Mouse (Mus musculus): ENCODE measurements around the gene Nckap5l.
"Not testable (repeated sequence)": the region's sequence is repeated elsewhere in the genome, so short reads cannot be mapped to it uniquely, and the experiment has no call there.

Nckap5l gene

GRCm38 (mm10) chr15:99469067-99469466 lies 11.5 kb upstream of the Nckap5l start:
- DNase-seq, result peak; percentile 57

GRCm38 (mm10) chr15:99463194-99463593 lies 5.6 kb upstream of the Nckap5l start:
- DNase-seq, result no peak

GRCm38 (mm10) chr15:99456963-99457605 lies 464 bp downstream of the Nckap5l start:
- DNase-seq, result peak; percentile 64

GRCm38 (mm10) chr15:99456338-99456962 lies 1.1 kb downstream of the Nckap5l start:
- DNase-seq, result no peak

- DNase-seq, result no peak
Observed at GRCm38 (mm10) chr15:99455415-99455814, 2.1 kb downstream of the Nckap5l start.

GRCm38 (mm10) chr15:99454585-99455279 lies 2.8 kb downstream of the Nckap5l start:
- no peak for DNase-seq

DNA sequence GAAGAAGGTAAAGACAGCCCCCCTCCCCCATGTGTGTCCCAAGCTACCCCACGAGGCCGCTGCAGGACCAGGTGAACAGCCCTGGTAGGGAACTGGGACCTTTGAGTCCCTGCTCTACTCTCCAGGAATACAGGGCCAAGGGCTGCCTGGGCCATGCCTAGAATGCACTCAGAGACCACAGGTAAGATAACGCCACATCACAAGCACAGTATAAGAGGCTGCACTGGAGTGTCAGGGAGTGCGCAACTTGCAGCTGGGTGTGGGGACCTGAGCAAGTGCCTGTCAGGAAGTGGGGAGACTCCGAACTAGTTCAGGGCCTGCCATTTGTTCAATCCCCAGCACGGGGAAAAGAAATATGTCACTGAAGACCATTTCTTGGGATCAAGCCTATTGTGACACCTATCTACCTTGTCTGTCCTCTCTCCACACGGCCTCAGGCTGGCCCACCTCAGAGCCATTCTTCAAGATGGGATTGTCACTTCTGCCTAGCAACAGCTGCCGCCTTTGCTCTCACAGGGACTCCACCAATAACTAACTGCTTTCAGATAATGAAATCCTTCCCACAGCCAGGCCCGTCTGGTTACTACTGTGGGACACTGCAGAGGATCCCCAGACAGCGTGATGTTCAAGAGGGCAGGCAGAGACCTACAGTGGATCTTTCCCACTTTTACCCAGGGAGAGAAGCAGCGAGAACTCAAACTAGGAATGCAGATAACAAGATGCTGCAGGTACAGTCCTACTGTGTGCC lies 4.2 kb downstream of the Nckap5l start:
- no peak for DNase-seq

GRCm38 (mm10) chr15:99449751-99450280 lies 7.7 kb downstream of the Nckap5l start:
- DNase-seq, result peak; percentile 43

DNA sequence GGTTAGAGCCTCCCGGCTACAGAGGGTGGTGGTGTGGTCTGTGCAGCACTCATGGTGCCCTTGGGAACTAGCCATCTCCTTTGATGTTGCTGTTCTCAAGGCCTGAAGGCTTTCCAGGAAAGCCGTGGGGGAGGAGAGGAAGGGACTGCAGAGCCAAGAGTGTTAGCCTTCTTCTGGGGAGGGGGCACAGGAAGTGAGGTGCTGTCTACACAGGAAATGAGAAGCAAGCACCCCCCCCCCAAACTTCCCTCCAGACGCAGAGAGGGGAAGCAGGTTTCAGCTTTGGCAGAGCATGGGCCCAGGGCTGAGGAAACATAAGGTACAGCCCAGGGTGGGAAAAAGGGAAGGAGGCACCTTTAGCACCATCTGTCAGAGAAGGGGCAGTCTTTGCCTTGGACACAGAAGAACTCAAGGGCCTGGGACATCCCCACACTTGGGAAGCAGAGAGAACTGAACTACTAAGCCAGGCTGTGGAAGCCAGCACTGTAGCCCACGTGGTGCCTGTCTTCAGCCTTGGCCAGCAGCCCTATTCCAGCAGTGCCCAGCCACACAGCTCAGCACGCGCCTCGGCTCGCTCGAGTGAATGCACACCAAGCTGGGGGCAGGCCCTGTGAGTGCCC lies 8.3 kb downstream of the Nckap5l start:
- DNase-seq, result no peak

GRCm38 (mm10) chr15:99446136-99446535 lies 11.4 kb downstream of the Nckap5l start:
- DNase-seq, result not testable (repeated sequence)

DNA sequence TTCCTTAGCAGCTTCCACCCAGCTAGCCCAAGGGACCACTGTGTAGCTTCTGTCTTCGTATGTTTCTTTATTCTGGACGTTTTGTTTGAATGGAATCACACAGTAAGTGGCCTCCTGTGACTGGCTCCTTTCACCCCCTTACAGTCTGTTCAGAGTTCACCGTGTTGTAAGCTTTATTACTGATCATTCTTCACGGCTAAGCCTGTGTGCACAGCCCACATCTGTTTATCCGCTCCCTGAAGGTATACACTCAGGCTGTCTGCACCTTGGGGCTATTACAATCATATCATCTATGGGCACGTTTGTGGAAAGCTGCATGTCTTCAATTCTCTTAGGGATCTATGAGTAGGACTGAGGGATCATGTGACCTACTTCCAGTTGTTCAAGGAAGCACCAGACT lies 12.0 kb downstream of the Nckap5l start:
- no peak for DNase-seq

GRCm38 (mm10) chr15:99442358-99442757 lies 15.2 kb downstream of the Nckap5l start:
- DNase-seq, result no peak

DNA sequence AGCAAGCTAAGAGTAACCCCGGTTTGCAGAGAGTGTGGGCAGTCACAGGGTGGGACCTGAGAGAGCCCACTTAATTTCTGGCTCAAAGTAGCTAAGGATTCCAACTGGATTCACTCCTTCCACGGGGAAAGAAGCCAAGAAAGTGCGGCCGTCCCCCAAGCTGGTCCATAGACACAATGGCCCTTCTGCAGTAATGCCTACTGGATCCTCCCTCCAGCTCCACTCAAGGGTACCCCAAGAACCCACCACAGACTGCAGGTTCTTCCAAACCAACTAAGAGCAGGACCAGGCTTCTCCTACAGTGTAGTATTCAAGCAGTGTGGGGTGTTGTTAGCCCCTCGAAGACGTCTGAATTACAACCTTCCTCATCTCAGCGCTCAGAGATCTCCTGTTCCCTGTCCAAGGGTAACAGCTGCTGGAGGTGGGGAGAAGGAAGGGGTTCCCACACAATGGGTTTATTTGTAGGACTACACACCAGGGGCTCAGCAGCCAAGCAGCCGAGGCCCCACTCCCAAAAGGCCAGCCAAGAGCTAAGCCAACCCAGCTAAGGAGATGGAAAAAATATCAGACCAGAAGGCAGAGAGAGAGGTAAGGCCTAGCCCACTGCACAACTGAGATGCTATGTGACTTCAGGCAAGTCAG lies 16.6 kb downstream of the Nckap5l start:
- no peak for DNase-seq

GRCm38 (mm10) chr15:99440112-99440815 lies 17.3 kb downstream of the Nckap5l start:
- DNase-seq, result peak; percentile 45

DNA sequence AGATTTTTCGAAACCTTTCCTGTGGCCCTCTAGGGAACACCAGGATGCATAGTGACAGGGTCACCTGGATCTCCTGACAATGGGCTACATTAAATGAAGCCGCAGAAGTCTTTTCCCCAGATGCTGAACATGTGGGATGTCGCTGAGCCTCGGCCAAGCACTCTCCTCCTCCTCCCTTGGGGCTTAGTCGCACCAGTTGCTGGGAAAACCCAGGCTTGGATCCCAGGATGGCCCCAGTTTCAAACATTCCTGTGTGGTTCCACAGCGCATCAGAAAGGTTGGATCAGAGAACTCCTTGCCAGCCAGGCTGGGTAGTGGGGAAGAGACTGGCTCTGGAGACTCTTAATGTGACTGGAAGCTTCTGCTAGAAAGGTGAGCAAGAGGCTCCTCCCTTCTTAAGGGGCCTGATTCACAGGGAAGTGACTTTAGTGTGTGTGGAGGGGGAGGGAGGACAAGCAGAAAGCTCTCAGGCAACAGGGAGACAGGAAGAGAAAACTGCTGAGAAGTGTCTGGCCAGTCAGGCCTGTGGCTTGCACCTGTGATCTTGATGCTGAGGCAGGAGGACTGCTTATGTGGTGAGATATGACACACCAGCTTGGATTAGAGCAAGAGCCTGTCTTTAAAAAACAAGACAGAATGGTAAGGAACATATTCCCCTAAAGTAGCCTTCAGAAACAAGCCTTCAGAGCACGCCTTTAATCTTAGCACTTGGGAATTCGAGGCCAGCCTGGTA lies 18.4 kb downstream of the Nckap5l start:
- DNase-seq, result no peak

DNA sequence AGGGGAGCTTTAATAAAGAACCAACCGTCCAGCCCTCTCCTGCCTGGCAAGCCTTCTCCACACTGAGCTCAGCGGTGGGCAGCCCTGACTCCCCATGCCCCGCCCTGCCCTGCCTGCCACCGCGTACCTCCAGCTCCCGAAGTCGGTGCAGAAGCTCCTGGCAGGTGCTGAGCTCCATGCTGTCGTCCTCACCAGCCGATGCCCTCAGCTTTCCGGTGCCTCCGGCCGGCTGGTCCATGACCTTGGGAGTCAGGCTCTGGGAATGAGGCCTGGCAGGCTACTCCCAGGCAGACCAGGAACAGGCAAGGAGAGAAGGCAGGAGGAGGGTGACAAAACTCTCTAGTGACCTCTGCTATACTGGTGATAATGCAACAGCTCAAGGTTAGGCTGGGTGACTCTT lies 23.6 kb downstream of the Nckap5l start:
- DNase-seq, result no peak

DNA sequence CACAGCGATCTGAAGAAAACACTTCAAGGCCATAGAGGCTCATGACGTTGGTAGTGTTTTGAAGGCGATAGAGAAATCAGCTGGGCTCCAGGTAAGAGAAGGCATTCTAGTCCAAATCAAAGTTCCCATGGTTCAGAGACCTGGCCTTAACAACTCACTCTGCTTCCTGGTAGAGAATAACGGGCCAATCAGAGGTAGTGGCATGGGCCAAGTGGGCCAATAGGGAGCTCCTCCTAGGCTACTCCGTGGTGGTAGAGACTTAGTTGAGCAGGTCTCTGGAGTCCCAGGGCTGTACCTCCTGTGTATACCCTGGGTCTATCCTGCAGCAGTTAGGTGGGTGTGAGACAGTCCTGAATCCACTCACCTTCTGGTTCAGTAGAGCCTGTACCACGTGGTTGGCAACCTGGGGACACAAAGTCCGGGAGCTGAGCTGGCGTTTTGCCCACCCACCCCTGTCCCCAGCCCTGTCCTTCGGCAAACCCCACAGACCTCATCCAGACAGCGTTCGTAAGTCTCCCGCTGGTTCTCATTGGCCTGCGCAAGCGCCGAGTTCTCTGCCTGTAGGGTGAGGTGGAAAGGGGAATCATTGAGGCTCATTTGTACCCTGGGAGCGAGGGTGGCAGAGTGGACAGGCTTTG lies 24.3 kb downstream of the Nckap5l start:
- DNase-seq, result no peak

DNA sequence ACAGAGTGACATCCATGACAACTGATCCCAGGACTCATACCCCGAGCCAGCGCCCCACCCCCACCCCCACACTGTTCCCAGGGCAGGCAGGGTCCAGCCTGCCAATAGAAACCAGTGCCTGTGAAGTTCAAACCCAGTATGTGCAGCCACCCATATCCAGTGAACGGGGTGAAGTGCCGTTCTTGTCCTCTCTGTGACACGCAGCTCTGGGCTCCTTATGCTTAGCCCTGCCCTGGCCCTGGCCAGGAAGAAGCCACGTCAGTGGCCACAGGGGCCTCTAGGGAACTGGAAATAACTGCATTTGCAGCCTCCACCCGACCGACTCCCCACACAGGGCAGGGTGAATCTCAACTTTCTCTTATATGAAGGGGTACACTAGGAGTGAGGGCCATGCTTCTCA lies 25.6 kb downstream of the Nckap5l start:
- no peak for DNase-seq

GRCm38 (mm10) chr15:99431504-99431903 lies 26.0 kb downstream of the Nckap5l start:
- DNase-seq, result no peak

DNA sequence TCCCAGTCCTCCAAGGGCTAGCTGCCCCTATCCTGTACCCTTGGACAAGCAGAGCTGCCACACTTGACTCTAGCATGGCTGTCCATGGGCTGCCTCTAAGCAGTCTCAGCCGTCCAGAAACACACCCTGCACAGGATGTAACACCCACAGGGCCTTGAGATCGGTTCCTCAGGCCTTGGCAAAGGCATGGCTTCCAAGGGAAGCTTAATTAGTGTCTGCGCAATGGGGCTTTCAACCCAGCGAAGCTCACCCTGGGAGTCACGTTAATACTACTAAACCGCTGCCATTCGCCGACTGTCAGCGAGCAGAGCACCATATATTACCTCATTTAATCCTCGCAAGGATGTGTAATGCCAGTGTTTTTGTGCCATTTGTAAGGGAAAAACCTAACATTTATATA lies 26.5 kb downstream of the Nckap5l start:
- no peak for DNase-seq

Data from liver (tissue).